Mouse (Mus musculus): Measurements from ENCODE around the gene Map4k5.

- TF ChIP-seq CTCF (IDR thresholded peaks at IDR 0.05; ENCODE audit: control insufficient read depth, insufficient read depth, insufficient replicate concordance, low read depth, low read length) = no peak
- TF ChIP-seq POLR2A (IDR thresholded peaks at IDR 0.05; ENCODE audit: control insufficient read depth, low read depth, low read length) = no peak
Measured at GRCm38 (mm10) chr12:69765543-69765942, 127.5 kb downstream of the Map4k5 start.
